Mouse (Mus musculus) mouse embryonic stem cell (cell line): Measurements from ENCODE around the gene Amelx.

Experiments
- in situ Hi-C, 2 experiments: fragments of 300-500 bp; cut with MboI; formaldehyde crosslinking; loops; 1 replicate in 1 of 2; 3 replicates in 1 of 2; pipeline ENCODE4 v1.14.3; 2019 to 2020; ENCODE audit warnings: low sequenced_read_pairs in 2 of 2, low pct_unique_long_range_greater_than_20kb in 1 of 2, mixed read lengths in 1 of 2; ENCODE audit not compliant: unreplicated experiment in 1 of 2

The Amelx gene

DNA sequence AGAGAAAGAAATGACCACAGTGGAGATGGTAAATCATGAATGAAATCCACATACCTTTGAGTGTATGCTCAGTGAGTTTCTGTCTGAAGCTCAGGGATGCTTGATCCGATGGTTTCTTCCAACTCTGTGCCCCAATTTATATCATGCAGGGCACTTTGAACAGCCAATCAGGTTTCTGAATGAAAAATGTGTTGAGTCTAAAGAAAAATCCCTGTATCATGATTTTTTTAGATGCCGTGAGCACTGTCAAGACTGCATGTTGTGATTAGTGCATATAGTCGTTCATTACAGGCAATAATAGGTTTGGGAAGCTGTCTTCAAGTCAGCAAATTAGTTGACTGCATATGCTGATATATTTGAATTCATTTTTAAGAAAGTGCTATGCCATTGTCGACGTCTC lies at the start of gene Amelx:
Gene Amelx (minus strand): TSS at position 101 of the 400 bp plus-strand sequence.
- in situ Hi-C loops = no loop called here

DNA sequence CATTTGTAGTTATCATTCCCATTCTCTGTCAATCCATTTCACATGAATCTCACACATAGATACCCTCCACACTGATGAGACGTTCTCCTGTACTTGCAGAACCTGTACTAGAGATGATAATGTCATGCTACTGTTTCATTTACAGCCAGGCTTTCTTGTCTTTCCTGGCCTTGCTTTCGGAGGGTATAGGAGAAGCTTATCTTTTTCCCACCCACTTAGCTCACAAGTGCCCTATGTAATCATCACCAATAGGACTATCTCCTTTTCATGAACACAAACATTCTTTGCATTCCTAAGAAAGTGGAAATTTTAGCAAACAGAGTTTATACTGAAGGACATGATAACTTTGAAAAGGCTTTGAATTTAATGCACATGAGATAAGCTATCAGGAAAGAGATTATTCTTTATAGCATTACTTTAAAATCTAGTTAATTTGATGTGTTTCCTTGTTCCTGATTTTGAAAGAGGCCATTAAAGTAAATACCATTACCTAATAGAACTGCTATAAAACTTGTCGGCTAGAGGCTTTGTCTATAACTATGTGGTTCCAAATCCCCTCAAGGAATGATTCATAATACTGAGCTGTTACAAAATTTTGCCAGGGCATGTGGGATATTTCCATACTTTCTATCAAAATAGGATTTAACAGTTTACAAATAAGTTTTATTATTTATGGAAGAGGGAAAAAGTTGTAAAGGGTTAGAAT lies 35.5 kb upstream of the Amelx start:
- in situ Hi-C loops = no loop called here

DNA sequence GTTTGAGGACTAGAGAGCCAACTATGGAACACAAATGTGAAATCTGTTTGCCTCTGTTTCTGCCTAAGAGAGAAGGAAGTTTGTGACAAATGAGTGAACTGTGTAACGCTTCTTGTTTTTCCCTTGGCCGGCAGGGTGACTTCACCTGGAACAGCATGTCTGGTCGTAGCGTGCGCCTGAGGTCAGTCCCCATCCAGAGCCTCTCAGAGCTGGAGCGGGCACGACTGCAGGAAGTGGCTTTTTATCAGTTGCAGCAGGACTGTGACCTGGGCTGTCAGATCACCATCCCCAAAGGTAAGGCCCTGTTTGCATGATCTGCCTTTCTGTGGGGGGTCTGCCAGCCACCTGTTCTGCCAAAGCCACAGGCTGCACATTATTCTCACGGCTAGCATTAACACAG lies 33.1 kb upstream of the Amelx start:
- in situ Hi-C loops = no loop called here

DNA sequence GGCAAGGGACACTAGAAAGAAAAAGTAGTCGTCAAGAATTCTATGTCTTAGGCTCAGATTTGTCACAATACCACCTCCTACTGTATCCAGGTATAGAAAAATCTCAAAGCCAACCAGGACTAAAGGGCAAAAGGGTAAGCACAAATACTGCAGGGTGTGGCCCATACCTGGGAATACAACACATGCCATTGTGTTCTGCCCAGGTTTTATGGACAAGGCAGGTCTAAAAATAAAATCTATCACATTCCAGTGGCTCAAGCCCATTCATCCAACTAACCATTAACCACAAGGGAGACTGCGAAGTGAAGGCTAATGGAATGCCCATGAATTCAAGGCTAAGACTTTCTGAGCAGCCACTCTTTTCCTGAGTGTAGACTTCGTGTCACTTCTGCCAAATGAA lies 23.0 kb upstream of the Amelx start:
- in situ Hi-C loops = no loop called here

DNA sequence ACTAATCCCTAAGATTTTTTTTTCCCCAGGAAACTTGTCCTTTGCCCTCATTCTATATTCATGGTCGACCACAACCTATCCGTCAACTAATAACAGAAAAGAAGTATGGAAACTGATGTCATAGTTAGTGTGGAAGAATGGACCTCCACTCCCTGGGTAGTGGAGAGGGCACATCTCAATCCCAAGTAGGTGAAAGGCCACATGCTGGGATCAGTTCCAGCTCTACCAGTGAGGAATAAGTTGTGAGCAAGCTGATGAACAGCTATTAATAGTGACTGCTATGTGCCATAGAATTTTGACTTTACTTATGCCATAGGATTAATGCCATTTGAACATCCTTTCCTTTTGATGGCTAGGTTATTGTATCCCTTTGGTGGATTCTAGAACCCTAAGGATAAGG lies 8.4 kb downstream of the Amelx start:
- in situ Hi-C loops = no loop called here

DNA sequence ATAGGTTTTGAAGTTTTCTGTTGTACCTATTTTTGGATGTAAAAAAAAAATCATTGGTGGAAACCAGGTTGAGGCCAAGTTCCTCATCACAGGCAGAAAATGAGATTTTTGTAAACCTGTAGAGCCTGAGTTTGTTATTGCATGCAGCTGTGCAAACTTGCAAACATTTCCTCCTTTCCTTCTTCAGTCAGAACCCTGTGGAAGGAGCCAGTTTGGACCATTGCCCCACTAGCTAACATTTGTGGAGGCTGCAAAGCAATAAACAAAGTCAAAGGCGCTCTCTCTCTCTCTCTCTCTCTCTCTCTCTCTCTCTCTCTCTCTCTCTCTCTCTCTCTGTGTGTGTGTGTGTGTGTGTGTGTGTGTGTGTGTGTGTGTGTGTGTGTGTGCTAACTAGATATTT lies 13.2 kb downstream of the Amelx start:
- in situ Hi-C loops = no loop called here

DNA sequence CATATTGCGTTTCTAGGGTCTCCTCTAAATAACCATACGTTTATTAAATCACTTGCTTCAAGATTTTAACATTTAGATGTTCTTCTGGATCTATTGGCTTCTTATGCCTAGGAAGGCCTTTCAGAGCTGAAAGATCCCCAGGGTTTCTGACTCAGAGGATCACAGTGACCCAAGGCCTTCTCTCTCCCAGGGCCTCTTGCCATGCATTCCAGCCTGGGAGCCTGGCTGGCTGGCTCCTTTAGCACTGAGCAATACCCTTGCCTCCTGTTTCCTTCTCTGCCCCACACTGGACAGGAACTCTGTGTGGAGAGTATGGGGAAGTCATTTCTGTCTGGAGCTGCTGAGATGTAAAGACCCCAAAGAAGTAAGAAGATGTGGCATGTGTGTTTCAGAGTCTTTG lies 16.0 kb downstream of the Amelx start:
- in situ Hi-C loops = no loop called here

DNA sequence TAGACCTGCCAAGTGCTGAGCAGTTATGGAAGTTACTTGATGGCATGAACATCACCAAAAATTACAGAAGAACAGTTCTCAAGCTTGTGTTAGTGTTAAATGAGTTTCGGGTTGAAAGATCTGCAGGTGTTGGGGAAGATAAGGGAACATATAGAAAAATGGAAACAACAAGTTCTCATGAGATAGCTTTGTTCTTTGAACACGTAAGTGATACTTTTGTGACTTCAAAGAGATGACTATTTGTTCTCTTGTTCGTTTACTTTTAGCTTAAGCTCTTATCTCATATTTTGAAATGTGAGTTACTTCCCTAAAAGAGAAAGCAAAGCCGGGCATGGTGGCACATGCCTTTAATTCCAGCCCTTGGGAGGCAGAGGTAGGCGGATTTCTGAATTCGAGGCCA lies 28.6 kb downstream of the Amelx start:
- in situ Hi-C loops = no loop called here

DNA sequence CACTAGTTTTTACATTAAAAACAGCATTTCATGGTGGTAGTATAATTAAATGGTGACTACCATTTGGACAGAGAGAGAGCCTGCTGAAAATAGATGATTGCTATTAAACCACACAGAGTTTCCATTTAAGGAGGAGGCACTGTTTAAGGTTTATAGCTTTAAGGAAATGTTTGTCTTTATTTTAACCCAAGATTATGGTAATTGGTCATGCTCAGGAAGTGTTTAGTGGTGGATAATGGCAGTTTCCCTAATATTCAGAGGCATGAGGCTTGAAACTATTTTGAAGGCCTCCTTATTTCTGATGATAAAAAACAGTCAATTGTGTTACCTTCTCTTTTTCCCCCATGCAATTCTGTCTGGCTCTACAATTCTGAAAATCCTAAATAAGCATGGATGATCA lies 33.2 kb downstream of the Amelx start:
- in situ Hi-C loops = no loop called here

DNA sequence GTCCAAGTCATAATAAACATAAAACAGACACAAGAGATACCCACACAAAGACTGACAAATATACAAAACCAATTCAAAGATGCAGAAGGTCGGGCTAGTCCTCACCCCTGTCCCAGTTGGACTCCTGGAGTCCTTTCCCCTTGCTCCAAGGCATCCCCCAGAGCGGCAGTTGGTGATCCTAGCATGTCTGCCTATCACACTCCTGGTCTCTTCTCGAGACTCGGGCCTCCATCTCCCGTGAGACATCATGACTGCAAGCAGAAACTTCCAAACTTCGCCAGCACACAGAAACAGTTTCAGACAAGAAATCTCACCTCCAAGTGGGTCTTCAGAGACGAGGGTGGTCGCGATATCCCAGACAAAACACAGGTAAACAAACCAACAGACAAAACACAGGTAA lies 46.5 kb downstream of the Amelx start:
- in situ Hi-C loops = no loop called here

DNA sequence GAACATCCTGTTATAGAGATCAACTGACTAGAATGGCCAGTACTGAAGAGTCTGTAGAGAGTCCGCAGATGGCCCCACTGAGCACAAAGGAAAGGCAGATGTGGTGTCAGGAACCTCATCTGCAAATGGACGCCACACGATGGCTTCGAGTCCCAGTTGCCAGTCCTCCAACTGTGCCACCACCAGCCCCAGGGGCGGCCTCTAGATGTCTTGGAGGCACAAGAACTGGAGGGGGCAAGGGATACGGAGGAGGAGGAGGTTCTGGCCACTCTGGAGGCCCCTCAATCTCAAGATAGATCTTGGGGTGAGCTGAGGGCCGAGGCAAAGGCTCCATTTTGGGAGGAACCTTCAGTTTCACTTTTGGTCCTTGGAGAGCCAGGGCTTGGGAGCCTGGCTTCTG lies 47.2 kb downstream of the Amelx start:
- in situ Hi-C loops = no loop called here
